Mouse (Mus musculus) testis, adult 2 months (tissue): ENCODE measurements around the gene Tfap2b. TPM values are rescaled to one million over a fixed set of nuclear protein-coding genes. Genes with fewer than 3 reads are reported as not detected.

Experiments used
- H3K27ac ChIP-seq: fragments of 200-500 bp; 2 replicates; pipeline ENCODE4 v1.5.1; 2012; ENCODE audit warnings: low read depth, low read length; ENCODE audit not compliant: control insufficient read depth, insufficient read depth
- H3K27me3 ChIP-seq: fragments of 200-500 bp; 2 replicates; pipeline ENCODE4 v1.6.1; 2012; ENCODE audit warnings: mild to moderate bottlenecking, low read length, moderate library complexity; ENCODE audit not compliant: control insufficient read depth, insufficient read depth
- H3K36me3 ChIP-seq: fragments of 200-500 bp; 2 replicates; pipeline ENCODE4 v1.6.1; 2012; ENCODE audit warnings: mild to moderate bottlenecking, low read length; ENCODE audit not compliant: control insufficient read depth, insufficient read depth
- H3K4me1 ChIP-seq: fragments of 200-500 bp; 2 replicates; pipeline ENCODE4 v1.6.1; 2012; ENCODE audit warnings: low read length; ENCODE audit not compliant: control insufficient read depth, insufficient read depth
- H3K4me3 ChIP-seq: fragments of 200-500 bp; 2 replicates; pipeline ENCODE4 v1.5.1; 2012; ENCODE audit warnings: low read depth, mild to moderate bottlenecking, low read length, moderate library complexity, mixed read lengths; ENCODE audit not compliant: control insufficient read depth
- CTCF ChIP-seq: fragments of 200-500 bp; IDR thresholded peaks from 2 replicates; pipeline ENCODE4 v1.5.1; 2012; ENCODE audit warnings: low read depth, mild to moderate bottlenecking, inconsistent platforms, low read length, moderate library complexity; ENCODE audit not compliant: control insufficient read depth, insufficient read depth, insufficient replicate concordance
- POLR2A ChIP-seq: fragments of 200-500 bp; IDR thresholded peaks from 2 replicates; pipeline ENCODE4 v1.6.1; 2012; ENCODE audit warnings: low read depth, mild to moderate bottlenecking, inconsistent platforms, low read length, moderate library complexity; ENCODE audit not compliant: control insufficient read depth
- polyA plus RNA-seq: library from polyadenylated mRNA; depleted of rRNA; stranded (reverse); fragments of >200 nt; gene quantifications from 2 replicates; pipeline ENCODE4 v1.2.3, GENCODE M21; 2012; rRNA removed

Gene Tfap2b
- polyA plus RNA-seq: 1.6 TPM in 1 of 2 replicates, not detected in the other

GRCm38 (mm10) chr1:19208641-19209358 is at the start of gene Tfap2b:
Tfap2b (plus strand) TSS chr1:19208914.
- TF ChIP-seq POLR2A: no peak
- no peak for TF ChIP-seq CTCF
- H3K27ac ChIP-seq: no peak within 1 kb of the TSS
- H3K4me3 ChIP-seq: peak within 1 kb of the TSS; percentile 4; the same call in 1 of the 2 replicates
- peaks cover 1% of the 10 kb centered on the region; the same call in 1 of the 2 replicates for H3K4me1 ChIP-seq
- H3K27me3 ChIP-seq: peaks cover 10% of the 10 kb centered on the region
- H3K36me3 ChIP-seq: no peaks in the 10 kb centered on the region

- Histone ChIP-seq H3K36me3 (no peaks in the 10 kb centered on the region), H3K4me1 (no peaks in the 10 kb centered on the region), H3K4me3 (no peak overlapping the region), H3K27me3 (no peaks in the 10 kb centered on the region), H3K27ac (no peak overlapping the region)
- TF ChIP-seq POLR2A (no peak), CTCF (no peak)
Observed at GRCm38 (mm10) chr1:19178742-19179397, 29.8 kb upstream of the Tfap2b start.

GRCm38 (mm10) chr1:19205649-19206048 is 3.1 kb upstream of the Tfap2b start:
- H3K27me3 ChIP-seq: peaks cover 5% of the 10 kb centered on the region
- no peak overlapping the region for H3K4me3 ChIP-seq
- peak; percentile 21; the same call in 1 of the 2 replicates for TF ChIP-seq CTCF
- no peak for TF ChIP-seq POLR2A

GRCm38 (mm10) chr1:19206194-19206593 is 2.5 kb upstream of the Tfap2b start:
- Histone ChIP-seq H3K4me3 (no peak overlapping the region), H3K27me3 (peaks cover 7% of the 10 kb centered on the region), H3K4me1 (no peaks in the 10 kb centered on the region; the same call in 1 of the 2 replicates), H3K27ac (no peak overlapping the region), H3K36me3 (no peaks in the 10 kb centered on the region)
- TF ChIP-seq CTCF (no peak), POLR2A (no peak)

More at GRCm38 (mm10) chr1:19205649-19206048, 3.1 kb upstream of the Tfap2b start:
- no peaks in the 10 kb centered on the region for H3K36me3 ChIP-seq
- no peaks in the 10 kb centered on the region; the same call in 1 of the 2 replicates for H3K4me1 ChIP-seq
- H3K27ac ChIP-seq: no peak overlapping the region

GRCm38 (mm10) chr1:19207611-19208010 is 1.1 kb upstream of the Tfap2b start:
- Histone ChIP-seq H3K27me3 (peaks cover 7% of the 10 kb centered on the region), H3K27ac (no peak overlapping the region), H3K36me3 (no peaks in the 10 kb centered on the region), H3K4me3 (no peak overlapping the region), H3K4me1 (no peaks in the 10 kb centered on the region; the same call in 1 of the 2 replicates)
- TF ChIP-seq CTCF (no peak), POLR2A (no peak)

GRCm38 (mm10) chr1:19209359-19209745 is 638 bp downstream of the Tfap2b start:
- Histone ChIP-seq H3K27ac (no peak overlapping the region), H3K27me3 (peaks cover 10% of the 10 kb centered on the region), H3K4me3 (no peak overlapping the region)

GRCm38 (mm10) chr1:19209776-19210175 is 1.1 kb downstream of the Tfap2b start:
- no peak for TF ChIP-seq POLR2A
- TF ChIP-seq CTCF: no peak
- H3K27me3 ChIP-seq: peaks cover 10% of the 10 kb centered on the region
- H3K4me1 ChIP-seq: peaks cover 4% of the 10 kb centered on the region
- H3K27ac ChIP-seq: no peak overlapping the region
- peak overlapping the region; percentile 4; the same call in 1 of the 2 replicates for H3K4me3 ChIP-seq
- no peaks in the 10 kb centered on the region for H3K36me3 ChIP-seq

More at GRCm38 (mm10) chr1:19209359-19209745, 638 bp downstream of the Tfap2b start:
- TF ChIP-seq POLR2A (no peak), CTCF (no peak)
- Histone ChIP-seq H3K4me1 (peaks cover 4% of the 10 kb centered on the region; the same call in 1 of the 2 replicates), H3K36me3 (no peaks in the 10 kb centered on the region)
